Mouse (Mus musculus) c-Kit-positive CD71-positive TER-119-negative erythroid progenitor cells, embryonic 14.5 days (primary cell): ENCODE measurements around the gene Ell2.

Source experiments
- DNase-seq: peaks from one replicate; pipeline ENCODE4 v3.0.0-alpha.2; 2013; ENCODE audit warnings: low read depth

The Ell2 gene

GRCm38 (mm10) chr13:75817183-75817582, 110.6 kb downstream of the Ell2 start:
- no peak for DNase-seq

GRCm38 (mm10) chr13:75818486-75818885, 111.9 kb downstream of the Ell2 start:
- no peak for DNase-seq

GRCm38 (mm10) chr13:75818945-75819706, 112.6 kb downstream of the Ell2 start:
- DNase-seq, result no peak

- no peak for DNase-seq
Observed at GRCm38 (mm10) chr13:75819898-75820297, 113.3 kb downstream of the Ell2 start.
